Mouse (Mus musculus): ENCODE results near the gene Preb. TPM values are rescaled to one million over a fixed set of nuclear protein-coding genes. Genes with fewer than 3 reads are reported as not detected.
A peak's percentile ranks its signal among the peaks of the same experiment; 100 is the strongest.

The Preb gene
- total and polyA plus RNA-seq, 3 experiments: 80.3 to 166 (median 84.6) TPM

GRCm38 (mm10) chr5:30917348-30917747 is 42.8 kb downstream of the Preb start:
- H3K79me2 ChIP-seq (replicated peaks; ENCODE audit: control insufficient read depth, insufficient read depth, low read length): no peaks in the 10 kb centered on the region
- no peaks in the 10 kb centered on the region for H3K27me3 ChIP-seq (ENCODE audit: control insufficient read depth, insufficient read depth, low read length)
- intact Hi-C loops (cut with DNase I): loop anchor here (2.0 to 5.0 kb wide), 2 partner anchors 49 to 105 kb away; partner anchors contain the start of genes Mapre3 and Tmem214
- peak overlapping the region; percentile 82 for H3K27ac ChIP-seq
- 83% methylated on average over 11 of the region's 11 CpGs for WGBS
- peak in 1 of 2 experiments; percentile 21 for DNase-seq
- H3K4me1 ChIP-seq (ENCODE audit: control insufficient read depth, insufficient read depth, low read length): peaks cover 23% of the 10 kb centered on the region
- no peak for TF ChIP-seq POLR2A (IDR thresholded peaks at IDR 0.05; ENCODE audit: insufficient read depth, low read depth, low read length)
- TF ChIP-seq CTCF (IDR thresholded peaks at IDR 0.05): no peak
- no peak for TF ChIP-seq EP300 (IDR thresholded peaks at IDR 0.05; ENCODE audit: insufficient read depth, low read depth, low read length)
- no peaks in the 10 kb centered on the region for H3K36me3 ChIP-seq (ENCODE audit: control insufficient read depth, insufficient read depth, low read length)
- H3K9ac ChIP-seq (ENCODE audit: low read depth, low read length): no peak overlapping the region
- no peak overlapping the region for H3K4me3 ChIP-seq

GRCm38 (mm10) chr5:30916841-30917240 is 43.3 kb downstream of the Preb start:
- peak overlapping the region; percentile 82 for H3K27ac ChIP-seq
- WGBS: 89% methylated on average over 9 of the region's 9 CpGs
- H3K4me3 ChIP-seq: no peak overlapping the region
- H3K79me2 ChIP-seq (replicated peaks; ENCODE audit: control insufficient read depth, insufficient read depth, low read length): no peaks in the 10 kb centered on the region
- TF ChIP-seq EP300 (IDR thresholded peaks at IDR 0.05; ENCODE audit: insufficient read depth, low read depth, low read length): no peak
- no peak for TF ChIP-seq CTCF (IDR thresholded peaks at IDR 0.05)
- H3K9ac ChIP-seq (ENCODE audit: low read depth, low read length): no peak overlapping the region
- H3K4me1 ChIP-seq (ENCODE audit: control insufficient read depth, insufficient read depth, low read length): peaks cover 26% of the 10 kb centered on the region
- intact Hi-C loops (cut with DNase I): loop anchor here (2.0 to 5.0 kb wide), 2 partner anchors 48 to 105 kb away; partner anchors contain the start of genes Mapre3 and Tmem214
- no peaks in the 10 kb centered on the region for H3K36me3 ChIP-seq (ENCODE audit: control insufficient read depth, insufficient read depth, low read length)
- DNase-seq: no peak
- H3K27me3 ChIP-seq (ENCODE audit: control insufficient read depth, insufficient read depth, low read length): no peaks in the 10 kb centered on the region

- intact Hi-C loops (cut with DNase I): loop anchor here (2.0 to 5.0 kb wide), 2 partner anchors 47 to 104 kb away; partner anchors contain the start of genes Mapre3 and Tmem214
- no peak overlapping the region; the same call in 1 of the 2 replicates for H3K4me3 ChIP-seq
- peak; percentile 87 to 95 for DNase-seq
- WGBS: 0% methylated on average over 7 of the region's 7 CpGs
- TF ChIP-seq EP300 (IDR thresholded peaks at IDR 0.05; ENCODE audit: insufficient read depth, low read depth, low read length): peak; percentile 85
- TF ChIP-seq CTCF (IDR thresholded peaks at IDR 0.05): peak; percentile 76
- peak; percentile 76 for TF ChIP-seq POLR2A (IDR thresholded peaks at IDR 0.05; ENCODE audit: insufficient read depth, low read depth, low read length)
- H3K27me3 ChIP-seq (ENCODE audit: control insufficient read depth, insufficient read depth, low read length): no peaks in the 10 kb centered on the region
- peak overlapping the region; percentile 89 for H3K27ac ChIP-seq
- no peaks in the 10 kb centered on the region for H3K79me2 ChIP-seq (replicated peaks; ENCODE audit: control insufficient read depth, insufficient read depth, low read length)
- H3K36me3 ChIP-seq (ENCODE audit: control insufficient read depth, insufficient read depth, low read length): no peaks in the 10 kb centered on the region
- H3K4me1 ChIP-seq (ENCODE audit: control insufficient read depth, insufficient read depth, low read length): peaks cover 25% of the 10 kb centered on the region
- no peak overlapping the region for H3K9ac ChIP-seq (ENCODE audit: low read depth, low read length)
Measured at GRCm38 (mm10) chr5:30915974-30916433, 44.2 kb downstream of the Preb start.

- intact Hi-C loops (cut with DNase I): loop anchor here (5.0 kb wide), 1 partner anchor 103 kb away; the partner anchor contains the start of gene Mapre3
- H3K4me3 ChIP-seq: peak overlapping the region; percentile 54
- no peaks in the 10 kb centered on the region for H3K27me3 ChIP-seq (ENCODE audit: control insufficient read depth, insufficient read depth, low read length)
- TF ChIP-seq CTCF (IDR thresholded peaks at IDR 0.05): no peak
- TF ChIP-seq POLR2A (IDR thresholded peaks at IDR 0.05; ENCODE audit: insufficient read depth, low read depth, low read length): no peak
- TF ChIP-seq EP300 (IDR thresholded peaks at IDR 0.05; ENCODE audit: insufficient read depth, low read depth, low read length): no peak
- H3K79me2 ChIP-seq (replicated peaks; ENCODE audit: control insufficient read depth, insufficient read depth, low read length): no peaks in the 10 kb centered on the region
- no peaks in the 10 kb centered on the region for H3K36me3 ChIP-seq (ENCODE audit: control insufficient read depth, insufficient read depth, low read length)
- DNase-seq: peak; percentile 34 to 59
- peaks cover 25% of the 10 kb centered on the region for H3K4me1 ChIP-seq (ENCODE audit: control insufficient read depth, insufficient read depth, low read length)
- WGBS: 31% methylated on average over 9 of the region's 9 CpGs
- peak overlapping the region; percentile 89 for H3K27ac ChIP-seq
- H3K9ac ChIP-seq (ENCODE audit: low read depth, low read length): peak overlapping the region; percentile 70
Measured at GRCm38 (mm10) chr5:30915456-30915855, 44.7 kb downstream of the Preb start.

GRCm38 (mm10) chr5:30914849-30915248 is 45.3 kb downstream of the Preb start:
- Histone ChIP-seq H3K9ac (ENCODE audit: low read depth, low read length) (peak overlapping the region; percentile 70), H3K4me1 (ENCODE audit: control insufficient read depth, insufficient read depth, low read length) (peaks cover 25% of the 10 kb centered on the region), H3K27ac (peak overlapping the region; percentile 89), H3K79me2 (replicated peaks; ENCODE audit: control insufficient read depth, insufficient read depth, low read length) (no peaks in the 10 kb centered on the region), H3K27me3 (ENCODE audit: control insufficient read depth, insufficient read depth, low read length) (no peaks in the 10 kb centered on the region), H3K36me3 (ENCODE audit: control insufficient read depth, insufficient read depth, low read length) (no peaks in the 10 kb centered on the region), H3K4me3 (peak overlapping the region; percentile 54)
- peak in 1 of 2 experiments; percentile 23 for DNase-seq
- WGBS: 30% methylated on average over 6 of the region's 6 CpGs
- TF ChIP-seq POLR2A (IDR thresholded peaks at IDR 0.05; ENCODE audit: insufficient read depth, low read depth, low read length) (no peak), CTCF (IDR thresholded peaks at IDR 0.05) (no peak), EP300 (IDR thresholded peaks at IDR 0.05; ENCODE audit: insufficient read depth, low read depth, low read length) (no peak)
- intact Hi-C loops (cut with DNase I): loop anchor here (5.0 kb wide), 1 partner anchor 103 kb away; the partner anchor contains the start of gene Mapre3

- Histone ChIP-seq H3K27me3 (ENCODE audit: control insufficient read depth, insufficient read depth, low read length) (no peaks in the 10 kb centered on the region), H3K79me2 (replicated peaks; ENCODE audit: control insufficient read depth, insufficient read depth, low read length) (no peaks in the 10 kb centered on the region), H3K4me1 (ENCODE audit: control insufficient read depth, insufficient read depth, low read length) (peaks cover 27% of the 10 kb centered on the region), H3K4me3 (peak overlapping the region; percentile 54), H3K27ac (peak overlapping the region; percentile 89), H3K36me3 (ENCODE audit: control insufficient read depth, insufficient read depth, low read length) (no peaks in the 10 kb centered on the region), H3K9ac (ENCODE audit: low read depth, low read length) (peak overlapping the region; percentile 70)
- WGBS: 34% methylated on average over 7 of the region's 7 CpGs
- TF ChIP-seq EP300 (IDR thresholded peaks at IDR 0.05; ENCODE audit: insufficient read depth, low read depth, low read length) (no peak), POLR2A (IDR thresholded peaks at IDR 0.05; ENCODE audit: insufficient read depth, low read depth, low read length) (no peak), CTCF (IDR thresholded peaks at IDR 0.05) (no peak)
- intact Hi-C loops (cut with DNase I): no loop called here
- peak; percentile 22 to 46 for DNase-seq
Measured at GRCm38 (mm10) chr5:30914101-30914635, 46.0 kb downstream of the Preb start.
